17 mouse cellular contexts compared by ENCODE assay signal in genomic region chr12:117054925-117055570, GRCm38 (mm10).
DNase-seq lines count a peak whose midpoint lies in the region; ATAC-seq and TF ChIP-seq lines count a peak whose summit lies in the region.
"Had no signal": no experiment of that assay in that cellular context is flagged by ENCODE, and none has a peak within 500 bp of the region (broad histone marks: within the 10 kb centered on the region; RNA-seq: fewer than 3 reads in every experiment).

No protein-coding gene starts in this region.

- H3K9ac ChIP-seq in hindbrain, embryonic 11.5 days (ENCODE audit: low read depth, low read length) = no peak overlapping the region
- no peak overlapping the region for H3K9ac ChIP-seq in hindbrain, postnatal 0 days (replicated peaks; ENCODE audit: low read length)
- no peak overlapping the region for H3K9ac ChIP-seq in forebrain, embryonic 14.5 days (ENCODE audit: low read length)
- H3K9ac ChIP-seq in midbrain, embryonic 12.5 days (replicated peaks) = no peak overlapping the region
- no peak overlapping the region for H3K9ac ChIP-seq in neural tube, embryonic 15.5 days (replicated peaks)
- no peak overlapping the region for H3K9ac ChIP-seq in lung, postnatal 0 days (replicated peaks; ENCODE audit: low read depth)
- H3K9ac ChIP-seq: kidney, embryonic 15.5 days; limb, embryonic 12.5 days; liver, embryonic 14.5 days had no signal

- H3K9me3 ChIP-seq in hindbrain, embryonic 11.5 days (ENCODE audit: control insufficient read depth, low read length) = no peaks in the 10 kb centered on the region
- no peaks in the 10 kb centered on the region for H3K9me3 ChIP-seq in hindbrain, postnatal 0 days (ENCODE audit: low read length)
- H3K9me3 ChIP-seq in forebrain, embryonic 14.5 days (replicated peaks; ENCODE audit: control insufficient read depth, low read length) = no peaks in the 10 kb centered on the region
- H3K9me3 ChIP-seq in midbrain, embryonic 12.5 days = no peaks in the 10 kb centered on the region
- no peaks in the 10 kb centered on the region for H3K9me3 ChIP-seq in neural tube, embryonic 15.5 days (replicated peaks)
- H3K9me3 ChIP-seq in lung, postnatal 0 days (ENCODE audit: low read length) = no peaks in the 10 kb centered on the region
- H3K9me3 ChIP-seq: kidney, embryonic 15.5 days; limb, embryonic 12.5 days had no signal

- H3K27ac ChIP-seq in hindbrain, embryonic 11.5 days (ENCODE audit: low read depth, low read length) = peak overlapping the region; percentile 90
- no peak overlapping the region for H3K27ac ChIP-seq in hindbrain, postnatal 0 days
- peak overlapping the region; percentile 90; the same call in 1 of the 2 replicates for H3K27ac ChIP-seq in forebrain, embryonic 14.5 days (ENCODE audit: low read depth, low read length)
- H3K27ac ChIP-seq in midbrain, embryonic 12.5 days (replicated peaks) = peak overlapping the region; percentile 98
- 0 out of 2 replicates have a peak overlapping the region, but pooled peaks have one; percentile 24 for H3K27ac ChIP-seq in neural tube, embryonic 15.5 days (replicated peaks)
- no peak overlapping the region for H3K27ac ChIP-seq in lung, postnatal 0 days (ENCODE audit: low read length)
- H3K27ac ChIP-seq: kidney, embryonic 15.5 days; limb, embryonic 12.5 days; liver, embryonic 14.5 days had no signal

- no peak for TF ChIP-seq CTCF in hindbrain, postnatal 0 days (IDR thresholded peaks at IDR 0.05; ENCODE audit: low read depth)
- TF ChIP-seq CTCF in lung, postnatal 0 days (IDR thresholded peaks at IDR 0.05) = no peak

- peak; percentile 49; the same call in 1 of the 2 replicates for ATAC-seq in hindbrain, embryonic 11.5 days (ENCODE audit: low FRiP score)
- ATAC-seq in hindbrain, postnatal 0 days = no peak
- ATAC-seq in forebrain, embryonic 14.5 days = peak; percentile 25
- peak; percentile 35 for ATAC-seq in midbrain, embryonic 12.5 days (ENCODE audit: low FRiP score, low read depth)
- ATAC-seq in neural tube, embryonic 15.5 days (ENCODE audit: low FRiP score) = no peak
- ATAC-seq in lung, postnatal 0 days = no peak

- H3K27me3 ChIP-seq in hindbrain, embryonic 11.5 days (ENCODE audit: control insufficient read depth, insufficient read depth, low read length) = no peaks in the 10 kb centered on the region
- H3K27me3 ChIP-seq in hindbrain, postnatal 0 days (ENCODE audit: insufficient read depth, low read length) = no peaks in the 10 kb centered on the region
- H3K27me3 ChIP-seq in forebrain, embryonic 14.5 days (replicated peaks; ENCODE audit: control insufficient read depth, insufficient read depth, low read length) = peaks cover 34% of the 10 kb centered on the region
- H3K27me3 ChIP-seq in midbrain, embryonic 12.5 days = peaks cover 6% of the 10 kb centered on the region; the same call in 1 of the 2 replicates
- no peaks in the 10 kb centered on the region for H3K27me3 ChIP-seq in neural tube, embryonic 15.5 days (replicated peaks)
- H3K27me3 ChIP-seq in lung, postnatal 0 days (replicated peaks; ENCODE audit: insufficient read depth, low read length) = no peaks in the 10 kb centered on the region
- H3K27me3 ChIP-seq: kidney, embryonic 15.5 days; limb, embryonic 12.5 days had no signal

- TF ChIP-seq EP300 in lung, postnatal 0 days (IDR thresholded peaks at IDR 0.05) = no peak

- no peak overlapping the region for H3K4me3 ChIP-seq in hindbrain, embryonic 11.5 days (ENCODE audit: low read depth, low read length)
- no peak overlapping the region for H3K4me3 ChIP-seq in hindbrain, postnatal 0 days (ENCODE audit: low read length)
- no peak overlapping the region for H3K4me3 ChIP-seq in forebrain, embryonic 14.5 days (ENCODE audit: low read depth, low read length)
- no peak overlapping the region for H3K4me3 ChIP-seq in midbrain, embryonic 12.5 days
- H3K4me3 ChIP-seq in neural tube, embryonic 15.5 days (replicated peaks) = no peak overlapping the region
- no peak overlapping the region for H3K4me3 ChIP-seq in lung, postnatal 0 days (ENCODE audit: low read depth, low read length)
- H3K4me3 ChIP-seq: erythroblast, embryonic 14.5 days; kidney, embryonic 15.5 days; limb, embryonic 12.5 days had no signal

- peaks cover 13% of the 10 kb centered on the region for H3K4me1 ChIP-seq in hindbrain, embryonic 11.5 days (replicated peaks; ENCODE audit: control insufficient read depth, insufficient read depth, low read length)
- H3K4me1 ChIP-seq in hindbrain, postnatal 0 days (ENCODE audit: insufficient read depth, low read length) = peaks cover 14% of the 10 kb centered on the region
- H3K4me1 ChIP-seq in forebrain, embryonic 14.5 days (ENCODE audit: control insufficient read depth, insufficient read depth, low read length) = peaks cover 23% of the 10 kb centered on the region
- peaks cover 43% of the 10 kb centered on the region for H3K4me1 ChIP-seq in midbrain, embryonic 12.5 days
- peaks cover 30% of the 10 kb centered on the region for H3K4me1 ChIP-seq in neural tube, embryonic 15.5 days
- no peaks in the 10 kb centered on the region for H3K4me1 ChIP-seq in lung, postnatal 0 days (ENCODE audit: insufficient read depth, low read depth, low read length)

- H3K4me2 ChIP-seq in hindbrain, embryonic 11.5 days (replicated peaks; ENCODE audit: low read depth, low read length) = no peak overlapping the region
- H3K4me2 ChIP-seq in hindbrain, postnatal 0 days (ENCODE audit: low read depth, low read length) = no peak overlapping the region
- H3K4me2 ChIP-seq in forebrain, embryonic 14.5 days (ENCODE audit: low read length) = no peak overlapping the region
- peak overlapping the region; percentile 40; the same call in 1 of the 2 replicates for H3K4me2 ChIP-seq in midbrain, embryonic 12.5 days (replicated peaks)
- H3K4me2 ChIP-seq in neural tube, embryonic 15.5 days = no peak overlapping the region
- no peak overlapping the region for H3K4me2 ChIP-seq in lung, postnatal 0 days (replicated peaks; ENCODE audit: low read depth, low read length)

- WGBS in hindbrain, embryonic 11.5 days = 68% methylated on average over 10 of the region's 10 CpGs
- 60% methylated on average over 10 of the region's 10 CpGs for WGBS in hindbrain, postnatal 0 days
- WGBS in forebrain, embryonic 14.5 days = 43% methylated on average over 10 of the region's 10 CpGs
- WGBS in midbrain, embryonic 12.5 days = 50% methylated on average over 10 of the region's 10 CpGs
- WGBS in neural tube, embryonic 15.5 days = 65% methylated on average over 10 of the region's 10 CpGs
- 81% methylated on average over 10 of the region's 10 CpGs for WGBS in lung, postnatal 0 days

- H3K36me3 ChIP-seq in hindbrain, embryonic 11.5 days (ENCODE audit: control insufficient read depth, insufficient read depth, low read length) = no peaks in the 10 kb centered on the region
- H3K36me3 ChIP-seq in hindbrain, postnatal 0 days (ENCODE audit: insufficient read depth, low read length) = no peaks in the 10 kb centered on the region
- no peaks in the 10 kb centered on the region for H3K36me3 ChIP-seq in forebrain, embryonic 14.5 days (ENCODE audit: control insufficient read depth, insufficient read depth, low read length)
- no peaks in the 10 kb centered on the region for H3K36me3 ChIP-seq in midbrain, embryonic 12.5 days
- no peaks in the 10 kb centered on the region for H3K36me3 ChIP-seq in neural tube, embryonic 15.5 days
- no peaks in the 10 kb centered on the region for H3K36me3 ChIP-seq in lung, postnatal 0 days (ENCODE audit: insufficient read depth, low read length)
- H3K36me3 ChIP-seq: kidney, embryonic 15.5 days; limb, embryonic 12.5 days had no signal

- peak; percentile 42 for DNase-seq in hindbrain, embryonic 11.5 days (ENCODE audit: low spot score)
- DNase-seq in hindbrain, postnatal 0 days (ENCODE audit: low spot score) = no peak
- DNase-seq in forebrain, embryonic 14.5 days (ENCODE audit: low spot score) = peak; percentile 25
- DNase-seq in left cerebral cortex, adult 11 months (ENCODE audit: low spot score) = no peak
- DNase-seq in lung, postnatal 0 days (ENCODE audit: low spot score) = no peak
- no peak for DNase-seq in lung, adult 18-20 months
- DNase-seq: cerebellum, adult 18-20 months; heart, adult 18-20 months; layer of hippocampus, postnatal 36 days; right cerebral cortex, postnatal 14 days; thymus, adult 2 months had no signal

Comparison
In these comparisons a context has a peak if more than half of its experiments do, and no peak if none do; other contexts are left out.
1. ATAC-seq: peak in hindbrain, embryonic 11.5 days (single experiment), forebrain, embryonic 14.5 days (single experiment) and midbrain, embryonic 12.5 days (single experiment); none in hindbrain, postnatal 0 days (single experiment), neural tube, embryonic 15.5 days (single experiment) and lung, postnatal 0 days (single experiment).
2. DNase-seq: peak in hindbrain, embryonic 11.5 days (single experiment) and forebrain, embryonic 14.5 days (single experiment); none in hindbrain, postnatal 0 days (single experiment), left cerebral cortex, adult 11 months (single experiment), lung, postnatal 0 days (single experiment) and lung, adult 18-20 months (0 of 2).
3. H3K27ac ChIP-seq: peak in hindbrain, embryonic 11.5 days (single experiment), forebrain, embryonic 14.5 days (single experiment), midbrain, embryonic 12.5 days (single experiment) and neural tube, embryonic 15.5 days (single experiment); none in hindbrain, postnatal 0 days (single experiment) and lung, postnatal 0 days (single experiment).